Mouse (Mus musculus) limb, embryonic 11.5 days (tissue): ENCODE data around the gene Git1. TPM values are rescaled to one million over a fixed set of nuclear protein-coding genes. Genes with fewer than 3 reads are reported as not detected.

Source experiments
- ATAC-seq: fragments of 200-750 bp; cut with Nextera tagmentation; 2 replicates; pipeline ENCODE4 v1.8.0; 2017; ENCODE audit warnings: low read depth; ENCODE audit not compliant: insufficient number of reproducible peaks, low FRiP score, low TSS enrichment
- DNase-seq: peaks from one replicate; pipeline ENCODE4 v3.0.0-alpha.2; 2015; ENCODE audit warnings: low spot score
- H3K27ac ChIP-seq: fragments of 300-500 bp; sonication (generic); replicated peaks from 2 replicates; pipeline ENCODE4 v1.5.1; 2014; ENCODE audit warnings: low read depth, mild to moderate bottlenecking, low read length
- H3K27me3 ChIP-seq: fragments of 300-500 bp; sonication (generic); 2 replicates; pipeline ENCODE4 v1.6.1; 2014; ENCODE audit warnings: mild to moderate bottlenecking, low read length, mixed read lengths; ENCODE audit not compliant: control insufficient read depth, insufficient read depth
- H3K36me3 ChIP-seq: fragments of 300-500 bp; sonication (generic); 2 replicates; pipeline ENCODE4 v1.6.1; 2014; ENCODE audit warnings: mild to moderate bottlenecking, low read length, moderate library complexity, mixed read lengths; ENCODE audit not compliant: control insufficient read depth, insufficient read depth
- H3K4me1 ChIP-seq: fragments of 300-500 bp; sonication (generic); 2 replicates; pipeline ENCODE4 v1.6.1; 2014; ENCODE audit warnings: low read length, mixed read lengths; ENCODE audit not compliant: control insufficient read depth, insufficient read depth
- H3K4me2 ChIP-seq: fragments of 300-500 bp; sonication (generic); 2 replicates; pipeline ENCODE4 v1.6.1; 2014; ENCODE audit warnings: low read depth, mild to moderate bottlenecking, moderate library complexity; ENCODE audit not compliant: severe bottlenecking
- H3K4me3 ChIP-seq: fragments of 300-500 bp; sonication (generic); 2 replicates; pipeline ENCODE4 v1.5.1; 2014; ENCODE audit warnings: low read depth, low read length
- H3K9ac ChIP-seq: fragments of 300-500 bp; sonication (generic); 2 replicates; pipeline ENCODE4 v1.6.1; 2014; ENCODE audit warnings: mild to moderate bottlenecking, low read length
- H3K9me3 ChIP-seq: fragments of 300-500 bp; sonication (generic); 2 replicates; pipeline ENCODE4 v1.6.1; 2016; ENCODE audit warnings: low read length; ENCODE audit not compliant: control insufficient read depth
- WGBS: fragments of 180-500 bp; shearing (Covaris S2); extraction: QIAGEN DNeasy Blood & Tissue Kit; methylation state at CpG from one replicate; pipeline ENCODE4 v1.1.7; 2014; 5-methylcytosine and 5-hydroxymethylcytosine counted together
- polyA plus RNA-seq: library from polyadenylated mRNA; unstranded; fragments of >200 nt; fragmentation: Nextera tagmentation; extraction: Ambion mirVana; gene quantifications from 2 replicates; pipeline ENCODE4 v1.2.1, GENCODE M21; 2014

Git1 gene
- polyA plus RNA-seq, 1 experiment from 2014 or later: 16.4 TPM

GRCm38 (mm10) chr11:77467784-77468183 is 25.6 kb upstream of the Git1 start:
- Histone ChIP-seq H3K36me3 (peaks cover 5% of the 10 kb centered on the region), H3K9ac (no peak overlapping the region), H3K27ac (no peak overlapping the region), H3K9me3 (no peaks in the 10 kb centered on the region), H3K27me3 (peaks cover 41% of the 10 kb centered on the region), H3K4me2 (no peak overlapping the region), H3K4me3 (no peak overlapping the region), H3K4me1 (no peaks in the 10 kb centered on the region)
- WGBS: 17% methylated on average over 20 of the region's 20 CpGs
- DNase-seq (peak; percentile 79), ATAC-seq (no peak)

GRCm38 (mm10) chr11:77468397-77468796 is 25.0 kb upstream of the Git1 start:
- Histone ChIP-seq H3K27ac (no peak overlapping the region), H3K4me2 (no peak overlapping the region), H3K9me3 (no peaks in the 10 kb centered on the region), H3K4me3 (no peak overlapping the region), H3K27me3 (peaks cover 39% of the 10 kb centered on the region), H3K9ac (no peak overlapping the region), H3K36me3 (peaks cover 7% of the 10 kb centered on the region), H3K4me1 (no peaks in the 10 kb centered on the region)
- 89% methylated on average over 9 of the region's 9 CpGs for WGBS
- DNase-seq: no peak
- no peak for ATAC-seq

- no peak overlapping the region for H3K4me3 ChIP-seq
- H3K4me1 ChIP-seq: no peaks in the 10 kb centered on the region
- peaks cover 7% of the 10 kb centered on the region for H3K36me3 ChIP-seq
- H3K27me3 ChIP-seq: peaks cover 19% of the 10 kb centered on the region
- 68% methylated on average over 26 of the region's 29 CpGs for WGBS
- H3K9ac ChIP-seq: no peak overlapping the region
- no peak for DNase-seq
- no peaks in the 10 kb centered on the region for H3K9me3 ChIP-seq
- H3K4me2 ChIP-seq: no peak overlapping the region
- ATAC-seq: no peak
- H3K27ac ChIP-seq: no peak overlapping the region
Observed at GRCm38 (mm10) chr11:77471407-77471806, 22.0 kb upstream of the Git1 start.

GRCm38 (mm10) chr11:77472775-77473174 is 20.6 kb upstream of the Git1 start:
- Histone ChIP-seq H3K4me2 (no peak overlapping the region), H3K4me1 (no peaks in the 10 kb centered on the region), H3K4me3 (no peak overlapping the region), H3K27ac (no peak overlapping the region), H3K36me3 (peaks cover 7% of the 10 kb centered on the region), H3K27me3 (peaks cover 6% of the 10 kb centered on the region), H3K9ac (no peak overlapping the region), H3K9me3 (no peaks in the 10 kb centered on the region)
- DNase-seq (no peak), ATAC-seq (no peak)
- 88% methylated on average over 16 of the region's 16 CpGs for WGBS

GRCm38 (mm10) chr11:77476216-77476615 is 17.1 kb upstream of the Git1 start:
- Histone ChIP-seq H3K9ac (no peak overlapping the region), H3K4me2 (no peak overlapping the region), H3K27me3 (no peaks in the 10 kb centered on the region), H3K9me3 (no peaks in the 10 kb centered on the region), H3K36me3 (peaks cover 7% of the 10 kb centered on the region), H3K27ac (no peak overlapping the region), H3K4me1 (no peaks in the 10 kb centered on the region), H3K4me3 (no peak overlapping the region)
- DNase-seq (no peak), ATAC-seq (no peak)
- WGBS: 95% methylated on average over 14 of the region's 14 CpGs

GRCm38 (mm10) chr11:77476895-77477294 is 16.5 kb upstream of the Git1 start:
- no peak overlapping the region for H3K4me2 ChIP-seq
- no peaks in the 10 kb centered on the region for H3K9me3 ChIP-seq
- DNase-seq (no peak), ATAC-seq (no peak)
- H3K27me3 ChIP-seq: no peaks in the 10 kb centered on the region
- H3K4me3 ChIP-seq: no peak overlapping the region
- no peak overlapping the region for H3K27ac ChIP-seq
- 93% methylated on average over 6 of the region's 6 CpGs for WGBS
- no peaks in the 10 kb centered on the region for H3K4me1 ChIP-seq
- H3K9ac ChIP-seq: no peak overlapping the region
- peaks cover 7% of the 10 kb centered on the region for H3K36me3 ChIP-seq

GRCm38 (mm10) chr11:77483043-77483442 is 10.3 kb upstream of the Git1 start:
- peaks cover 28% of the 10 kb centered on the region for H3K4me1 ChIP-seq
- WGBS: 63% methylated on average over 3 of the region's 3 CpGs
- H3K4me2 ChIP-seq: no peak overlapping the region
- ATAC-seq (no peak), DNase-seq (no peak)
- no peaks in the 10 kb centered on the region for H3K9me3 ChIP-seq
- no peak overlapping the region for H3K27ac ChIP-seq
- no peak overlapping the region for H3K4me3 ChIP-seq
- H3K9ac ChIP-seq: no peak overlapping the region
- H3K27me3 ChIP-seq: no peaks in the 10 kb centered on the region
- no peaks in the 10 kb centered on the region for H3K36me3 ChIP-seq

GRCm38 (mm10) chr11:77483510-77484255 is 9.7 kb upstream of the Git1 start:
- H3K9me3 ChIP-seq: no peaks in the 10 kb centered on the region
- ATAC-seq: no peak
- DNase-seq: no peak
- 66% methylated on average over 11 of the region's 11 CpGs for WGBS
- no peak overlapping the region for H3K27ac ChIP-seq
- H3K4me2 ChIP-seq: no peak overlapping the region
- H3K4me1 ChIP-seq: peaks cover 34% of the 10 kb centered on the region
- no peaks in the 10 kb centered on the region for H3K36me3 ChIP-seq
- H3K4me3 ChIP-seq: no peak overlapping the region
- no peaks in the 10 kb centered on the region for H3K27me3 ChIP-seq
- no peak overlapping the region for H3K9ac ChIP-seq

- no peaks in the 10 kb centered on the region for H3K27me3 ChIP-seq
- H3K9me3 ChIP-seq: no peaks in the 10 kb centered on the region
- H3K4me1 ChIP-seq: peaks cover 37% of the 10 kb centered on the region
- peak overlapping the region; percentile 57 for H3K27ac ChIP-seq
- no peak overlapping the region for H3K4me3 ChIP-seq
- H3K36me3 ChIP-seq: no peaks in the 10 kb centered on the region
- H3K4me2 ChIP-seq: peak overlapping the region; percentile 18; the same call in 1 of the 2 replicates
- no peak for ATAC-seq
- DNase-seq: peak; percentile 49
- no peak overlapping the region for H3K9ac ChIP-seq
- WGBS: 40% methylated on average over 6 of the region's 6 CpGs
Observed at GRCm38 (mm10) chr11:77485229-77485628, 8.1 kb upstream of the Git1 start.
